Mouse (Mus musculus): ENCODE data around the gene Caprin2. TPM values are rescaled to one million over a fixed set of nuclear protein-coding genes. Genes with fewer than 3 reads are reported as not detected.

Gene Caprin2
- polyA plus RNA-seq, 1 experiment from 2014 or later: 5.0 TPM

DNA sequence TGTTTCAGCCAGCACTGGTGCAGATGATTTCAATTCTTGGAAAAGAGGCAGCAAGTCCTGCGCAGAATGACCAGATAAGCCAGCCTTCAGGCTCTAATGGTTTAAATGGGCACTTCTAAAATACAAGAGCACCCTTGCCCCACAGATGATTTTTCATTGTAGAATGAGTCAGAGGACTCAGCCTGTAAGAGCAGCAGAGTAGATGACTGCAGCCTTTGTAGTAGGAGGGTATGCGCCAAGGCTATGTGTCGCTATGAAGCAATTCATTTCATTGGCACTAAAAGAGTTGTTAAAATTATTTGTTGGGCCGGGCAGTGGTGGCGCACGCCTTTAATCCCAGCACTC is 442 bp upstream of the Caprin2 start:
- H3K4me1 ChIP-seq (ENCODE audit: control insufficient read depth, insufficient read depth, low read length): 0 out of 2 replicates have a peak, but pooled peaks cover 3% of the 10 kb centered on the region
- ATAC-seq (peak; percentile 33), DNase-seq (ENCODE audit: low spot score) (no peak)
- H3K36me3 ChIP-seq (ENCODE audit: control insufficient read depth, insufficient read depth, low read length): no peaks in the 10 kb centered on the region
- WGBS: 51% methylated on average over 6 of the region's 6 CpGs
- H3K4me3 ChIP-seq (ENCODE audit: low read depth, low read length): peak overlapping the region; percentile 76
- no peaks in the 10 kb centered on the region for H3K9me3 ChIP-seq (replicated peaks; ENCODE audit: control insufficient read depth, low read length)
- H3K27ac ChIP-seq (ENCODE audit: low read depth, low read length): peak overlapping the region; percentile 85
- no peaks in the 10 kb centered on the region for H3K27me3 ChIP-seq (replicated peaks; ENCODE audit: control insufficient read depth, insufficient read depth, low read length)
- peak overlapping the region; percentile 77 for H3K9ac ChIP-seq (ENCODE audit: low read length)
- peak overlapping the region; percentile 92 for H3K4me2 ChIP-seq (ENCODE audit: low read length)

DNA sequence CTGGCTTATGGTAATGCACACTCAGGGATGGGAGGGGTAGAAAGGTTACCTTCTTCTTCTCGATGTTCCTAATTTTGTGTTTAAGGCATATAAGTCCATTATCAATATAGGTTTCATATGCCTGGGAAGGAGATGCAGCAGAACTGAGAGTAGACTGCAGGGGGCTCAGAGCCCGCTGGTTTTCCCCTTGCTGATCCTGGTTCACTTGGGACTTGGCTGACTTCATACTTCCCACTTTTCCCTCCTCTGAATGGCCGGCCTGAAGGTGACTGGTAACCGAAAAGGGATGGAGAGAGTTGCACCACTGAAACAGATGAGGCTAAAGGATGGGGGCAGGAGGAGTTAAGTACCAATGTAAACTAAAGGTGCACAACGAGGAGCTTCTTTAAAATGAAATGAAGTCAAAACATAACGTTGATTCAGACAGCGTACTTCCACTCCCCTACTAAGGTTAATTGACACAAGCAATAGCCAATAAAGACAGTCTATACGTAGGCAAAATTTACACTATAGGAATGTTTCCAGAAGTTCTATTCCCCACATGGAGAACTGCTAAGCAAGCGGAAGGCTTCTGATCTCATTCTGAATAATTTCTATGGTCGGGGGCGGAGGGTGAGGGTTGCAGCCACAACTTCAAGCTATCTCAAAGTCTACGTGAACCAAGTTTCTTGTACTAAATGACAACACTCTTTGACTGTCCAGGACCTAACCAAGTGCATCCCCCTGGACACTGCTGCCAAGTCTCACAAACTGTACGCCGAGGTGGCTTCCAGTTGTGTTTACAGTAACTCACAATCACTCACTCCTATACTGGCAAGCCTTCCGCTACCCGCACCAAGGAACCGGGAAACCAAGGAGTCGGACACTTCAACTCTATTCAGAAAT is 907 bp downstream of the Caprin2 start:
- ATAC-seq (no peak; the same call in 1 of the 2 replicates), DNase-seq (ENCODE audit: low spot score) (peak; percentile 8)
- Histone ChIP-seq H3K4me3 (ENCODE audit: low read depth, low read length) (peak overlapping the region; percentile 76), H3K27ac (ENCODE audit: low read depth, low read length) (peak overlapping the region; percentile 85; the same call in 1 of the 2 replicates), H3K4me2 (ENCODE audit: low read length) (peak overlapping the region; percentile 92), H3K9me3 (replicated peaks; ENCODE audit: control insufficient read depth, low read length) (no peaks in the 10 kb centered on the region), H3K9ac (ENCODE audit: low read length) (peak overlapping the region; percentile 77), H3K36me3 (ENCODE audit: control insufficient read depth, insufficient read depth, low read length) (no peaks in the 10 kb centered on the region), H3K4me1 (ENCODE audit: control insufficient read depth, insufficient read depth, low read length) (0 out of 2 replicates have a peak, but pooled peaks cover 3% of the 10 kb centered on the region), H3K27me3 (replicated peaks; ENCODE audit: control insufficient read depth, insufficient read depth, low read length) (no peaks in the 10 kb centered on the region)
- 14% methylated on average over 18 of the region's 18 CpGs for WGBS

DNA sequence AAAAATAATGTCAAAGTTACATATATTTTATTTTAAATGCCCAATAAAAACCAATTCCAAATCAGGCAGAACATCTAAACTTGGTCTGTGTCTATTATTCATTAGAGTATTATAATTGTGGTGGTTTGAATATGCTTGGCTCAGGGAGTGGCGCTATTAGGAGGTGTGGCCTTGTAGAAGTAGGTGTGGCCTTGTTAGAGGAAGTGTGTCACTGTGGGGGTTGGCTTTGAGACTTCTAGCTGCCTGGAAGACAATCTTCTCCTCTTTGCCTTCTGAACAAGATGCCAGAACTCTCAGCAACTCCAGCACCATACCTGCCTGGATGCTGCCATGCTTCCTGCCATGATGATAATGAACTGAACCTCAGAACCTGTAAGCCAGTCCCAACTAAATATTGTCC is 22.1 kb downstream of the Caprin2 start:
- Histone ChIP-seq H3K9ac (ENCODE audit: low read length) (no peak overlapping the region), H3K36me3 (ENCODE audit: control insufficient read depth, insufficient read depth, low read length) (no peaks in the 10 kb centered on the region), H3K4me3 (ENCODE audit: low read depth, low read length) (no peak overlapping the region), H3K4me2 (ENCODE audit: low read length) (no peak overlapping the region), H3K27ac (ENCODE audit: low read depth, low read length) (no peak overlapping the region), H3K9me3 (replicated peaks; ENCODE audit: control insufficient read depth, low read length) (no peaks in the 10 kb centered on the region), H3K27me3 (replicated peaks; ENCODE audit: control insufficient read depth, insufficient read depth, low read length) (no peaks in the 10 kb centered on the region), H3K4me1 (ENCODE audit: control insufficient read depth, insufficient read depth, low read length) (no peaks in the 10 kb centered on the region)
- 97% methylated on average over 1 of the region's 1 CpGs for WGBS
- DNase-seq (ENCODE audit: low spot score): no peak
- no peak for ATAC-seq

DNA sequence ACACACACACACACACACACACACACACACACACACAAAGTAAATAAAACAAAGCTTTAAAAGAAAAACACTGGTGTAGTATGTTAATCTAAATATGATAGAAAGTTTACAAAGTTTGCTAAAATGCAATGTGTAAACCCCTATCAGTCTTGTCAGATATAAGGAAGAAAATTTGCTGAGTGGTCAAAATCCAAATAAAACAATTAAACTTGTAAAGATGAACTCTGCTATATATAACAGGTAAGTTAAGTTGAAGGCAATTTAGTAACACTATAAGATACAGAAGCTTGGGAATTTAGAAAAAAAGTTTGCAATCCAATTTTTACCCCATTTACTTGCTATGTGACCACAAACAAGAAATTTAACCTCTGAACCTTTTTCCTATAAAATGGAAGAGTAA is 50.4 kb downstream of the Caprin2 start:
- Histone ChIP-seq H3K9me3 (replicated peaks; ENCODE audit: control insufficient read depth, low read length) (no peaks in the 10 kb centered on the region), H3K4me3 (ENCODE audit: low read depth, low read length) (no peak overlapping the region), H3K4me1 (ENCODE audit: control insufficient read depth, insufficient read depth, low read length) (no peaks in the 10 kb centered on the region), H3K27ac (ENCODE audit: low read depth, low read length) (no peak overlapping the region), H3K4me2 (ENCODE audit: low read length) (no peak overlapping the region), H3K36me3 (ENCODE audit: control insufficient read depth, insufficient read depth, low read length) (peaks cover 4% of the 10 kb centered on the region; the same call in 1 of the 2 replicates), H3K27me3 (replicated peaks; ENCODE audit: control insufficient read depth, insufficient read depth, low read length) (no peaks in the 10 kb centered on the region), H3K9ac (ENCODE audit: low read length) (no peak overlapping the region)
- ATAC-seq (no peak), DNase-seq (ENCODE audit: low spot score) (no peak)

DNA sequence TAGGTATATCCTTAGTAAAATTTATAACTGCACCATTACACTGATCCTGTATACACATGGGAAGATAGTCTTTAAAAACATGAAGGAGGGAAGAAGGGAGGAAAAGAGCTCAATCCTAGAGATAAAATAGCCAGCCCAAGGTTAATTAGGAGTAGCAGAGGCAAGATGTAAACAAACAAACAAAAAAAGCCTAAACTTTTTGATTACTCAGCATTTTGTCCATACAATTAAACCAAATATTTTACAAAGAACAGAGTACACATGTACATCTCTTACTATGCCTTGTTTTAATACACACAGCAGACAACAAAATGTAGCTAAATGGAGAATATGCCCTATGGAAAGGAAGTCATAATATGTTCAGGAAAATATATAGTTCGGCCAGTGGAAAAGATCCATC is 54.3 kb downstream of the Caprin2 start:
- peaks cover 4% of the 10 kb centered on the region; the same call in 1 of the 2 replicates for H3K36me3 ChIP-seq (ENCODE audit: control insufficient read depth, insufficient read depth, low read length)
- DNase-seq (ENCODE audit: low spot score) (no peak), ATAC-seq (no peak)
- no peak overlapping the region for H3K27ac ChIP-seq (ENCODE audit: low read depth, low read length)
- no peaks in the 10 kb centered on the region for H3K4me1 ChIP-seq (ENCODE audit: control insufficient read depth, insufficient read depth, low read length)
- H3K9ac ChIP-seq (ENCODE audit: low read length): no peak overlapping the region
- 86% methylated on average over 1 of the region's 1 CpGs for WGBS
- no peaks in the 10 kb centered on the region for H3K9me3 ChIP-seq (replicated peaks; ENCODE audit: control insufficient read depth, low read length)
- H3K27me3 ChIP-seq (replicated peaks; ENCODE audit: control insufficient read depth, insufficient read depth, low read length): no peaks in the 10 kb centered on the region
- no peak overlapping the region for H3K4me3 ChIP-seq (ENCODE audit: low read depth, low read length)
- H3K4me2 ChIP-seq (ENCODE audit: low read length): no peak overlapping the region

DNA sequence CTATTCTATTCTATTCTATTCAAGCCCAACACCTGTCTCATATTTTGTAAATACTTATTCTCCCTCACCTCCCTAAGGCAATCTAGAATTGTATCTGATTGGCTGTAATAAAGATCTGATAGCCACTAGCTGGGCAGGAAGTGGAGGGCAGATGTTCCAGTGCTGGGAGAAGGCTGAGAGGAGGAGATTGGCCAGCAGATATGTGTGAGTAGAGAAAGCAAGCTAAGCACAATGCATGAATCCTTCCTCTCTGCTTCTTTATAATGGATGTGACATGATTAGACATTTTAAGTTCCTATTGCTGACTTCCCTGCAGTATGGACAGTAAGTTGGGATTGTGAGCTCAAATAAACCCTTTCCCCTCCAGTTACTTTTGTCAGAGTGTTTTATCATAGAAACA is 57.6 kb downstream of the Caprin2 start:
- 0 out of 2 replicates have a peak, but pooled peaks cover 3% of the 10 kb centered on the region for H3K9me3 ChIP-seq (replicated peaks; ENCODE audit: control insufficient read depth, low read length)
- no peak for DNase-seq (ENCODE audit: low spot score)
- H3K9ac ChIP-seq (ENCODE audit: low read length): no peak overlapping the region
- H3K4me2 ChIP-seq (ENCODE audit: low read length): no peak overlapping the region
- H3K4me3 ChIP-seq (ENCODE audit: low read depth, low read length): no peak overlapping the region
- no peaks in the 10 kb centered on the region for H3K4me1 ChIP-seq (ENCODE audit: control insufficient read depth, insufficient read depth, low read length)
- no peaks in the 10 kb centered on the region for H3K27me3 ChIP-seq (replicated peaks; ENCODE audit: control insufficient read depth, insufficient read depth, low read length)
- no peak for ATAC-seq
- no peak overlapping the region for H3K27ac ChIP-seq (ENCODE audit: low read depth, low read length)
- no peaks in the 10 kb centered on the region for H3K36me3 ChIP-seq (ENCODE audit: control insufficient read depth, insufficient read depth, low read length)

DNA sequence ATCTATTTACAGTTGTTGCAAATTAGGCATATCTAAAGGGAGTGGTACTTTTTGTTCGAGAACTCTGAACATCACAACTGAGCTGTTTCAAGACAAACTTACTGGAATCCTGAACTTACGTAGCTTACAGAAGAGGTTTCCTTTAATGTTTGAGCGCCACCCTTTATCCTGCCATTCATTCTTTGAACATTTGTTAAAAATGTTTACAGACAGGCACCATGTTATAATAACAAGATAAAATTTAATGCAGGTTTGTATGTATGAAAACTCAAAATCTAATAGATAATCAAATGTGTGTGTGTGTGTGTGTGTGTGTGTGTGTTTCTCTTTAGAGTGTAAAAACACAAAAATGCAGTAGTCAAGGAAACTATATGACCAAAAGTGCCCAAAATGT is 64.3 kb downstream of the Caprin2 start:
- 0 out of 2 replicates have a peak, but pooled peaks cover 3% of the 10 kb centered on the region for H3K9me3 ChIP-seq (replicated peaks; ENCODE audit: control insufficient read depth, low read length)
- H3K9ac ChIP-seq (ENCODE audit: low read length): peak overlapping the region; percentile 75; the same call in 1 of the 2 replicates
- H3K27me3 ChIP-seq (replicated peaks; ENCODE audit: control insufficient read depth, insufficient read depth, low read length): no peaks in the 10 kb centered on the region
- ATAC-seq: 0 out of 2 replicates have a peak, but pooled peaks have one; percentile 1
- H3K4me2 ChIP-seq (ENCODE audit: low read length): peak overlapping the region; percentile 87
- H3K36me3 ChIP-seq (ENCODE audit: control insufficient read depth, insufficient read depth, low read length): no peaks in the 10 kb centered on the region
- WGBS: 23% methylated on average over 3 of the region's 3 CpGs
- H3K27ac ChIP-seq (ENCODE audit: low read depth, low read length): 0 out of 2 replicates have a peak overlapping the region, but pooled peaks have one; percentile 33
- H3K4me1 ChIP-seq (ENCODE audit: control insufficient read depth, insufficient read depth, low read length): peaks cover 12% of the 10 kb centered on the region
- no peak for DNase-seq (ENCODE audit: low spot score)
- peak overlapping the region; percentile 85 for H3K4me3 ChIP-seq (ENCODE audit: low read depth, low read length)

DNA sequence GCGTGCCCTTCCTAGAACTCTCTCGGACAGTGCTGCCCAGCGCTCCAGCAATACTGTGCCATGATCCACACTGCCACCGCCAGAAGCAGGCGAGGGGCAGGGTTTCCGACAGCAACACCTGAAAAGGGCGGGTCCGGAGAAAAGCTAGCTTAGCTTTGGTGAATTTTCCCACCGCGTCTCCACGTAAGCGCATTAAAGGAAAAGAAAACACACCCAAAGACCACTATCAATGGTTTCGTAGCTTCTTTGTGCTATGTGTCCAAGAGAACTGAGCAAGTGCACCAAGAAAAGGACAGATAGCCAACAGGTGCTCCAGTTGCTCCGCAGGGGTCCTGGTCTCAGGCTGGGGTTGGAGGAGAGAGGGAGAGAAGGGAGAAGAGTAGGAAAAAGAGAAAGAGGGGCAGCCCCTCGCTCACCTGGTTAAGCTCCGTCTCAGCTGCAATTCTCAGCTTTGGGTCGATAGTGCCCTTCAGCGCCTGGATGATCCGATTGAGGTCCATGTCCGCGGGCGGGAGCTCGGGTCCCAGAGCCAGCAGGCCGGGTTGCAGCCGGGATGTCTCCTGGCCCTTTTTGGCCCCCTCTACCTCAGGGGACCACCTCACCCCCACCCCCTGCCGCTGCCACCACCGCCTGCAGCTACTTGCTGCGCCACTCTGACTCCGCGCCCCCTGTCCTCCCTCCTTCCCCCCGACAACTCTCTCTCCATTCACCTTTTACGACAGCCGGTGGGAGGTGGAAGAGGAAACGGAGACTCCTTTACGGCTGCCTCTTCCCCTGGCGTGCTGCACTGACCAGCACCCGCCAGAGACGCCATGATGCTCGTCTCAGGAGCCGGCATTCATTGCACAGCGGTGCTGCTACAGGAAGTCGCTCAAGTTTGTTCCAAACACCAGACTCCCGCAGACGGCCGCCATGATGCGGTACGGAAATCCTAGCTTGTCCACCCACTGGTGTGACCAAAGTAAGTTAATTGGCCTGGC is 65.0 kb downstream of the Caprin2 start, which contains the start of gene Ipo8:
Gene Ipo8, minus strand, starts transcription at position 720 of the 980 bp plus-strand sequence.
- WGBS: under 1% methylated on average over 46 of the region's 47 CpGs
- Histone ChIP-seq H3K4me3 (ENCODE audit: low read depth, low read length) (peak within 1 kb of the TSS; percentile 85), H3K27me3 (replicated peaks; ENCODE audit: control insufficient read depth, insufficient read depth, low read length) (no peaks in the 10 kb centered on the region), H3K4me1 (ENCODE audit: control insufficient read depth, insufficient read depth, low read length) (peaks cover 12% of the 10 kb centered on the region), H3K4me2 (ENCODE audit: low read length) (peak within 1 kb of the TSS; percentile 87), H3K9me3 (replicated peaks; ENCODE audit: control insufficient read depth, low read length) (0 out of 2 replicates have a peak, but pooled peaks cover 3% of the 10 kb centered on the region), H3K36me3 (ENCODE audit: control insufficient read depth, insufficient read depth, low read length) (no peaks in the 10 kb centered on the region), H3K9ac (ENCODE audit: low read length) (peak within 1 kb of the TSS; percentile 75), H3K27ac (ENCODE audit: low read depth, low read length) (0 out of 2 replicates have a peak within 1 kb of the TSS, but pooled peaks have one; percentile 33)
- ATAC-seq: peak; percentile 99
- peak; percentile 98 for DNase-seq (ENCODE audit: low spot score)

Data from forebrain, embryonic 14.5 days (tissue).